Mouse (Mus musculus) intestine, embryonic 15.5 days (tissue): Measurements from ENCODE around the gene Neurod1. TPM values are rescaled to one million over a fixed set of nuclear protein-coding genes. Genes with fewer than 3 reads are reported as not detected.

ENCODE experiments used
- ATAC-seq: fragments of 200-750 bp; cut with Nextera tagmentation; 2 replicates; pipeline ENCODE4 v1.8.0; 2017; ENCODE audit warnings: moderate TSS enrichment, moderate library complexity
- H3K27ac ChIP-seq: fragments of 300-500 bp; sonication (generic); 2 replicates; pipeline ENCODE4 v1.5.1; 2015; ENCODE audit warnings: mild to moderate bottlenecking, inconsistent platforms
- H3K27me3 ChIP-seq: fragments of 300-500 bp; sonication (generic); replicated peaks from 2 replicates; pipeline ENCODE4 v1.6.1; 2015; ENCODE audit warnings: inconsistent platforms
- H3K36me3 ChIP-seq: fragments of 300-500 bp; sonication (generic); 2 replicates; pipeline ENCODE4 v1.6.1; 2015; ENCODE audit warnings: inconsistent platforms
- H3K4me1 ChIP-seq: fragments of 300-500 bp; sonication (generic); replicated peaks from 2 replicates; pipeline ENCODE4 v1.6.1; 2015; ENCODE audit warnings: inconsistent platforms
- H3K4me2 ChIP-seq: fragments of 300-500 bp; sonication (generic); replicated peaks from 2 replicates; pipeline ENCODE4 v1.6.1; 2015; ENCODE audit warnings: mild to moderate bottlenecking, inconsistent platforms
- H3K4me3 ChIP-seq: fragments of 300-500 bp; sonication (generic); replicated peaks from 2 replicates; pipeline ENCODE4 v1.5.1; 2015; ENCODE audit warnings: inconsistent platforms
- H3K9ac ChIP-seq: fragments of 300-500 bp; sonication (generic); 2 replicates; pipeline ENCODE4 v1.6.1; 2015; ENCODE audit warnings: inconsistent platforms
- H3K9me3 ChIP-seq: fragments of 300-500 bp; sonication (generic); 2 replicates; pipeline ENCODE4 v1.6.1; 2016; ENCODE audit warnings: inconsistent platforms
- WGBS: fragments of 180-500 bp; shearing (Covaris S2); methylation state at CpG from one replicate; pipeline ENCODE4 v1.1.7; 2015; 5-methylcytosine and 5-hydroxymethylcytosine counted together
- polyA plus RNA-seq: library from polyadenylated mRNA; unstranded; fragments of >200 nt; fragmentation: Nextera tagmentation; extraction: Ambion mirVana; gene quantifications from 2 replicates; pipeline ENCODE4 v1.2.1, GENCODE M21; 2015

Neurod1 gene
- polyA plus RNA-seq, 1 experiment from 2014 or later: 4.2 TPM

DNA sequence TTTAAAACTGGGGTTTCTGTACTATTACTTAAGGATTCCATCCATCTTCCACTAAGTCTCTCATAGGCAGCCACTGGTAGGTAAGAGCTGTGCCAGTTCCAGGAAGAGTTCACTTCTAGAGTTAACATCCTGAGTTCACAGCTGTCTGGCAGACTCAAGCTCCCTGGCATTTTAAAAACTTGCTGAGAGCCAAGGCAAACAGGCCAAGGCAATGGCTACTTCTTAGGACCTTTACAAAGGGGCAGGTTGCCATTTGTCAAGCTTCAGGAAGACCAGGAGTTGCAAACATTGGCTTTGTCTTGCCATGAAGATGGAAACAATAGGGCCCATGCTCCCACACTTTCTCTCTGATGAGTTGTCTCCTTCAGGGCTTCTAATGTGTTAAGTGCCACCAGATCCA is 26.5 kb downstream of the Neurod1 start:
- no peak overlapping the region for H3K4me2 ChIP-seq
- no peaks in the 10 kb centered on the region for H3K9me3 ChIP-seq
- ATAC-seq: no peak
- no peaks in the 10 kb centered on the region for H3K36me3 ChIP-seq
- no peak overlapping the region for H3K4me3 ChIP-seq
- no peak overlapping the region for H3K9ac ChIP-seq
- peaks cover 5% of the 10 kb centered on the region; the same call in 1 of the 2 replicates for H3K4me1 ChIP-seq
- H3K27ac ChIP-seq: no peak overlapping the region
- 0 out of 2 replicates have a peak, but pooled peaks cover 5% of the 10 kb centered on the region for H3K27me3 ChIP-seq

DNA sequence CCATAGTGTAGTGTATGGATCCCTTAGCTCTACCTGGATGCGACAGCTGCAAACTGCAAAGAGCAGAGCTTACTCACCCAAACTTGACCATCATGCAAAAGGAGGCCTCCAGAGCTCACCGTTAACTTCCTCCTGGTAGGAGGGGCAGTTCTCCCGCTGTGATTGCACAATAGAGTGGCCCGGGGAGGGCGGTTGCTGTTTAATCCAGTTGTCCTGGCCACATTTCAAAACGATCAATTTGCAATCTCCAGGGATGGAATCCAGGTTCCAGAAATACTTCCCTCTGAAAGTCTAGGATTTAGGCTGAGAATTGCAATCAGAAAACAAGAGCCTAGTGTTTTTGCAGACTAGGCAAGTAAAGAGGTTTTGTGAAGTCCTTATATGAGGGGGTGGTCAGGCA is 26.9 kb downstream of the Neurod1 start:
- WGBS: 11% methylated on average over 6 of the region's 6 CpGs
- H3K9ac ChIP-seq: no peak overlapping the region
- no peak for ATAC-seq

DNA sequence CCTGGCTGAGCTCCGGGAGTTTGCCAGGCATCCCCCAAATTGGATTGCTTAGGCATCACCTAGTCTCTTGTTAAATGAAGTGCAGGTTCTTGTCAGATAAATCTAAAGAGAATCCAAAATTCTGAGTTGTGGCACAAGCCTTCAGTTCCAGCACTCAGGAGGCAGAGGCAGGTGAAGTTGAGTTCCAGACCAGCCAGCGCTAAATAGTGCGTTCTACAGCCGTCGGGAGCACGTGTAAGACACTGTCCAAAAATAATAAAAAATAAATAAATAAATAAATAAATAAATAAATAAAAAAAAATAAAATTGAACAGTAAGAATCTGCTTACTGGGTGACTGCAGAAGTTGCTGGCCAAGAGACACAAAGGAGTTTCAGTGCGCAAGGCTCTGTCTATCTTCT is 27.4 kb downstream of the Neurod1 start:
- WGBS: 26% methylated on average over 7 of the region's 7 CpGs

More for the DNA sequence above, 26.9 kb downstream of the Neurod1 start:
- H3K4me1 ChIP-seq: peaks cover 5% of the 10 kb centered on the region; the same call in 1 of the 2 replicates
- no peaks in the 10 kb centered on the region for H3K36me3 ChIP-seq
- no peak overlapping the region for H3K27ac ChIP-seq
- no peak overlapping the region for H3K4me2 ChIP-seq
- H3K4me3 ChIP-seq: no peak overlapping the region
- H3K9me3 ChIP-seq: no peaks in the 10 kb centered on the region
- H3K27me3 ChIP-seq: 0 out of 2 replicates have a peak, but pooled peaks cover 5% of the 10 kb centered on the region

DNA sequence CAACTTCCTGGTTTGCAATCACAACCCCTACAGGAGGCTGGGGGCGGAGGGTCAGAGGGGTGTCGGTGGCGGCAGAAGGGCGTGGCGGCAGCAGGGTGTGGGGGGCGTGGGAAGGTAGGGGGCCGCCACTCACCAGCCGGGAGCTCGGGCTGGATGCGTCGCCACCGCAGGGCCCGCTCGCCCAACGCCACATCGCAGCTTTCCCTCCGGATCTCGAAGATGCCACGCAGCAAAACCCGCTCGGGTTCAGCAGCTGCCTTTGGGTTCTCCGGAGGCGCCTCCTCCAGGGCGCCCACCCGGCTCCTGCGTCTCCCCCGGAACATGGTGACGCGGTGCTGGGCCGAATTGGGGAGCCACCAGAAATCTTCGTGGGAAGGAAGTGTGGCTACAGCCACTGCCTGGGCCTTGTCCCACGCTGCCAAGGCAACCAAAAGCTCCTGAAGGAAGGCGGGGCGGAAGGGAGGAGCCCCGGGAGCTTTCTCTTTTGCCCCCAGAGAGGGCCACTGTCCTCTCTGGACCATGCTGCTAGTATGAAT is 27.9 kb downstream of the Neurod1 start:
- Histone ChIP-seq H3K4me2 (peak overlapping the region; percentile 94), H3K4me1 (peaks cover 5% of the 10 kb centered on the region; the same call in 1 of the 2 replicates), H3K27me3 (0 out of 2 replicates have a peak, but pooled peaks cover 5% of the 10 kb centered on the region), H3K4me3 (peak overlapping the region; percentile 44), H3K36me3 (no peaks in the 10 kb centered on the region), H3K27ac (no peak overlapping the region), H3K9ac (peak overlapping the region; percentile 27), H3K9me3 (no peaks in the 10 kb centered on the region)
- WGBS: 1% methylated on average over 35 of the region's 35 CpGs
- ATAC-seq: peak; percentile 55

More for the DNA sequence above, 27.4 kb downstream of the Neurod1 start:
- Histone ChIP-seq H3K27me3 (0 out of 2 replicates have a peak, but pooled peaks cover 5% of the 10 kb centered on the region), H3K4me3 (peak overlapping the region; percentile 44), H3K9me3 (no peaks in the 10 kb centered on the region), H3K9ac (no peak overlapping the region; the same call in 1 of the 2 replicates), H3K4me1 (peaks cover 5% of the 10 kb centered on the region; the same call in 1 of the 2 replicates), H3K36me3 (no peaks in the 10 kb centered on the region), H3K4me2 (peak overlapping the region; percentile 94), H3K27ac (no peak overlapping the region)
- ATAC-seq: no peak

DNA sequence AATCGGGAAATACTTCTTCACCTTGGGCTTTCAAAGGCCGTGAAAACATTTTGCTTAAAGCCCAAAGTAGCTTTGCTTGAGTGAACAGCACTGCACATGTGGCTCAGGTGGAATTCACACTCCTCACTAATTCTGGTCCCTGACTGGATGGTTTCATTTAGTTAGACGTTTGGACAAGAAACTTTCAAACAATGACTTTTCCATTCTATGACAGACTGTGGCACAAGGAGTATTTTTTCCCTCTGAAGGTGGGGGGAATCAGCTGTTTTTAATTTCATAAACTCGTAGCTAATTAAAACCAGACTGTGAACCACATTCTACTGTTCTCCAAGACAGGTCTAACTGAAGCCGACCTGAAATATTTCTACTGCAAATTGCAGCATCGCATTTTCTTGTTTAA is 28.5 kb downstream of the Neurod1 start:
- H3K9ac ChIP-seq: no peak overlapping the region
- H3K27ac ChIP-seq: no peak overlapping the region
- H3K36me3 ChIP-seq: no peaks in the 10 kb centered on the region
- H3K4me3 ChIP-seq: no peak overlapping the region
- 0 out of 2 replicates have a peak, but pooled peaks cover 5% of the 10 kb centered on the region for H3K27me3 ChIP-seq
- H3K9me3 ChIP-seq: no peaks in the 10 kb centered on the region
- WGBS: 33% methylated on average over 6 of the region's 6 CpGs
- H3K4me1 ChIP-seq: peaks cover 5% of the 10 kb centered on the region; the same call in 1 of the 2 replicates
- H3K4me2 ChIP-seq: no peak overlapping the region
- no peak for ATAC-seq

DNA sequence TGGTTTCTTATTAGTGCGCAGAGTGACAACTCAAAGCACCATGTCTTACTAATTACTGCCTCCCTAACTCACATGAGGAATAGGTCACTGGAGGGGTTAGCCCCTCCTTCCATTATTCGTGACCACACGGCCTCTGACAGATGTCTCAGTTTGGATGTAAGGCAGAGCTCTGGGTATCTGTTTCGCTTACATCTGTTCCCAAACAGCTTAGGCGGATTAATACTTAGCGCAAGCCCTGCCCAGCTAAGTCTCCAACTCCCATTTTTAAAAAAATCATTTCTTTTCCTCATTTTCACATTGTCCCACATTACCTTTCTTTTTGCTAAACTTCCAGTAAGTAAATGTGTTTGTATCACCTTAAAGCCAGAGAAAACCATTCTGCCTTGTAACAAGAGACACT is 34.9 kb downstream of the Neurod1 start:
- Histone ChIP-seq H3K27me3 (no peaks in the 10 kb centered on the region), H3K4me3 (no peak overlapping the region), H3K36me3 (no peaks in the 10 kb centered on the region), H3K4me2 (no peak overlapping the region), H3K4me1 (no peaks in the 10 kb centered on the region), H3K9me3 (no peaks in the 10 kb centered on the region), H3K9ac (no peak overlapping the region), H3K27ac (no peak overlapping the region)
- WGBS: 43% methylated on average over 6 of the region's 6 CpGs
- ATAC-seq: no peak

DNA sequence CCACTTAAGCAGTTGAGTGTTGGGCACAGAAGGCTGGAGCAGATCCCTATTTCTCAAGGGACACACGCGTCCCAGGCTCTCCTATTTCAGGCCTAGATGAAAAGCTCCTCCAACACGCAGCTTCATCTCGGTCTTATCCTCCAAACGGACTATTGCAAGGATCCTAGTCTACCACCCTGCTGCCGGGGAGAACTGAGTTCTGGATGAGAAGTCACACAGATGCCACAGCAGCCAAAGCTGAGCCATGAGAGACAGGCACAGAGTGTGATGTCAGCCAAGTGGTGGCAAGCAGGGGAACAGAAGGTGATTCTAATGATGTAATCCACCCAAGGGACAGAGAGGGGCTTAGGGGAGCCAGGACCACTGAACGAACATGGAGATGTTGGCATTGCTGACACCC is 42.0 kb downstream of the Neurod1 start:
- no peak overlapping the region for H3K4me3 ChIP-seq
- no peaks in the 10 kb centered on the region for H3K36me3 ChIP-seq
- WGBS: 91% methylated on average over 7 of the region's 7 CpGs
- no peak overlapping the region for H3K9ac ChIP-seq
- no peaks in the 10 kb centered on the region for H3K9me3 ChIP-seq
- no peak overlapping the region for H3K4me2 ChIP-seq
- ATAC-seq: no peak
- H3K27ac ChIP-seq: no peak overlapping the region
- H3K27me3 ChIP-seq: no peaks in the 10 kb centered on the region
- no peaks in the 10 kb centered on the region for H3K4me1 ChIP-seq

DNA sequence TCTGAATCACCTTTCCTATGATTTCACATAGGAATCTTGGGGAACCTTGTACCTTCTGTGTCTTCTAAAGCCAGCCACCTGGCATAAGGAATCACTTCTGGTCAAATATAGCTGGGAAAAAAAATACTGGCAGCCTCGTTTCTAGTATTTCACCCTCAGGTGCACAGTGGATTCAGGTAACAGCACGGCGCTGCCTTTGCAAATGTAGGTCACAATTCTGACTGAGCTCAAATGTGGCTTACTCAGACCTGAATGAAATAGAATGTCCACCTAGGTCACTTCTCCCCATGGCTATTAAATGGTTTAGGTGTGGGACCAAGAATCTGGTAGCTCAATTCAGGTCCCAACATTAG is 45.7 kb downstream of the Neurod1 start:
- Histone ChIP-seq H3K4me3 (no peak overlapping the region), H3K36me3 (no peaks in the 10 kb centered on the region), H3K9me3 (no peaks in the 10 kb centered on the region), H3K4me2 (no peak overlapping the region), H3K27ac (no peak overlapping the region), H3K9ac (no peak overlapping the region), H3K27me3 (no peaks in the 10 kb centered on the region), H3K4me1 (no peaks in the 10 kb centered on the region)
- ATAC-seq: no peak
- 75% methylated on average over 3 of the region's 3 CpGs for whole genome bisulfite sequencing

DNA sequence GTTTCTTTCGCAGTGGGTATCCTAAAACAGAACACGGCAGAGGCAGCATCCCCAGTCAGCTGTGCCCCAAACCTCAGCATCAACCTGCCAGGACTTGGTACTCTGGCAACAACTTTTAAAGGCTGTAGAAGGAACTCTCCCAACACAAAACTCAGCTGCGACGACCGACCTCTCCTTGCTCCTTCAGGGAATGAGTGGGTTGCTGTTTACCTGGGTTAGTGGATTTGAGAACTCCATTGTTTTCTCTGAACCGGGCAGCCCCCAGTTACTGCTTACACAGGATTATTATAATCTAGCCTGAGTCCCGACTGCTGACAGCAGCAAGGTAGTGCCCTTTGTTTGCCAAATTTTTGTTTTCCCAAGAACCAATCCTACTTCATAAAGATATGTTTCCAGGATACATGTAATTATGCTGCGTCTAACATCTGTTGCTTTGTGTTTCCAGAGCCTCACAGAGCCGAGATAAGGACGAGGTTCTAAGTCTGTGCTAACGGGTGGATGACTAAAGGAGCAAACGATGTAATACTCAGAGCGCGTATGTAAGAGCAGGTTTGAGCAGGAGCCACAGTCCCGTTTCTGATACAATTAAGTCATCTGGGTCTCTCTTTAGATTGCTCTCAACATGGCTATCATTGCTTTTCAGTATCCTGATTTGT is 46.2 kb downstream of the Neurod1 start:
- ATAC-seq: no peak
- Histone ChIP-seq H3K36me3 (no peaks in the 10 kb centered on the region), H3K4me3 (no peak overlapping the region), H3K4me1 (no peaks in the 10 kb centered on the region), H3K27ac (no peak overlapping the region), H3K9me3 (no peaks in the 10 kb centered on the region), H3K27me3 (no peaks in the 10 kb centered on the region), H3K9ac (no peak overlapping the region), H3K4me2 (no peak overlapping the region)
- 52% methylated on average over 15 of the region's 15 CpGs for WGBS

DNA sequence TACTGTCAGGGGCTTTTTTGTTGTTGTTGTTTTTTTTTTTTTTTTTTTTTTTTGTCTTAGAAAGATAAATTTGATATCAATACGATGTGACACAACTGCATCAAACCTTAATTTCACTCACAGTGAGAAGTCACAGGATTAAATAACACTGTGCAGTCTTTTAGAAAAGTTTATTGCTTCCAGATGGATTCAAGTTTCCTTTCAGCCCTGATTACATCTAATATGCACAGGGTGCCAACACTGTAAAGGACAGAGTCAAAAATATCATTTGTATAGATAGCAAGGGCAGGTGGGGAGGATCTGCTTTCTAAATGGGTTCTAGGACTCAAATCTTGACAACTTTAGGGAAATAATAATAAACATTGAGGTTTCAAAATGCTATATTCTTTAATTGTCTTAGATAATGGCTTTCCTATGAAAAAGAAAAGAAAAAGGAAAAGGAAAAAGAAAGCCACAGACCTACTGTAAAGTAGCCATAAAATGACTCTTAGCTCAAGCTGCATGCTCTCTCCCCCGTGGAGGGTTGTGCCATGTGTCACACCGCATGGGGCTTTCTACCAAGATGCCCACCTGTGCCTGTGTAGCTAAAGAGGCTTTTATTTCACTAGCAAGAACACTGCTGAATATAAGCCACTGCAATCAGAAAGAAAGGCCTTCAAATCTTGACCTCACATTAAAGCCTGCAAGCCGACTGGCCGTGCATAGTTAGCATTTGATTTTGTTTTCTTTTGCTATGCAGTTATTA is 50.7 kb downstream of the Neurod1 start:
- Histone ChIP-seq H3K36me3 (no peaks in the 10 kb centered on the region), H3K4me1 (no peaks in the 10 kb centered on the region), H3K4me3 (no peak overlapping the region), H3K4me2 (no peak overlapping the region), H3K27ac (no peak overlapping the region), H3K27me3 (no peaks in the 10 kb centered on the region), H3K9ac (no peak overlapping the region), H3K9me3 (no peaks in the 10 kb centered on the region)
- no peak for ATAC-seq
- 79% methylated on average over 5 of the region's 5 CpGs for WGBS
